Mouse (Mus musculus): Measurements from ENCODE around the gene Traf3ip3. TPM values are rescaled to one million over a fixed set of nuclear protein-coding genes. Genes with fewer than 3 reads are reported as not detected.

Traf3ip3 gene
- total and polyA plus RNA-seq, 2 experiments from 2014 or later = 1.6 to 1.8 TPM

- Histone ChIP-seq H3K4me3 (ENCODE audit: low read depth, low read length) (no peak within 1 kb of the TSS), H3K4me2 (ENCODE audit: low read depth) (no peak within 1 kb of the TSS), H3K9me3 (ENCODE audit: low read length) (no peaks in the 10 kb centered on the region), H3K27me3 (ENCODE audit: insufficient read depth, low read length) (no peaks in the 10 kb centered on the region), H3K36me3 (ENCODE audit: insufficient read depth) (no peaks in the 10 kb centered on the region), H3K4me1 (ENCODE audit: insufficient read depth) (0 out of 2 replicates have a peak, but pooled peaks cover 7% of the 10 kb centered on the region), H3K9ac (no peak within 1 kb of the TSS), H3K27ac (ENCODE audit: low read depth, low read length) (no peak within 1 kb of the TSS)
- DNase-seq = no peak
- TF ChIP-seq CTCF (IDR thresholded peaks at IDR 0.05; ENCODE audit: low read depth) = no peak
- WGBS = 99% methylated on average over 3 of the region's 3 CpGs
- no peak for ATAC-seq
These were observed 33.8 kb downstream of the Traf3ip3 start, which contains the start of gene A130010J15Rik for GRCm38 (mm10) chr1:193167746-193168145. Gene A130010J15Rik (plus strand): TSS chr1:193168046.

- no peaks in the 10 kb centered on the region for H3K36me3 ChIP-seq (ENCODE audit: insufficient read depth)
- H3K9ac ChIP-seq = no peak overlapping the region
- no peak overlapping the region for H3K4me3 ChIP-seq (ENCODE audit: low read depth, low read length)
- no peak for TF ChIP-seq CTCF (IDR thresholded peaks at IDR 0.05; ENCODE audit: low read depth)
- DNase-seq (no peak), ATAC-seq (no peak)
- WGBS = 14% methylated on average over 18 of the region's 18 CpGs
- H3K27ac ChIP-seq (ENCODE audit: low read depth, low read length) = no peak overlapping the region
- no peaks in the 10 kb centered on the region for H3K9me3 ChIP-seq (ENCODE audit: low read length)
- H3K4me1 ChIP-seq (ENCODE audit: insufficient read depth) = no peaks in the 10 kb centered on the region
- H3K4me2 ChIP-seq (ENCODE audit: low read depth) = peak overlapping the region; percentile 19; the same call in 1 of the 2 replicates
- peaks cover 3% of the 10 kb centered on the region; the same call in 1 of the 2 replicates for H3K27me3 ChIP-seq (ENCODE audit: insufficient read depth, low read length)
These were observed 41.0 kb downstream of the Traf3ip3 start for GRCm38 (mm10) chr1:193160317-193161032.

GRCm38 (mm10) chr1:193159613-193160012, 41.9 kb downstream of the Traf3ip3 start:
- H3K36me3 ChIP-seq (ENCODE audit: insufficient read depth) = no peaks in the 10 kb centered on the region
- DNase-seq (no peak), ATAC-seq (no peak)
- H3K4me1 ChIP-seq (ENCODE audit: insufficient read depth) = no peaks in the 10 kb centered on the region
- no peak overlapping the region for H3K9ac ChIP-seq
- peaks cover 3% of the 10 kb centered on the region for H3K27me3 ChIP-seq (ENCODE audit: insufficient read depth, low read length)
- TF ChIP-seq CTCF (IDR thresholded peaks at IDR 0.05; ENCODE audit: low read depth) = no peak
- 61% methylated on average over 1 of the region's 1 CpGs for WGBS
- H3K4me3 ChIP-seq (ENCODE audit: low read depth, low read length) = no peak overlapping the region
- no peak overlapping the region for H3K4me2 ChIP-seq (ENCODE audit: low read depth)
- H3K9me3 ChIP-seq (ENCODE audit: low read length) = no peaks in the 10 kb centered on the region
- H3K27ac ChIP-seq (ENCODE audit: low read depth, low read length) = no peak overlapping the region

- Histone ChIP-seq H3K4me3 (ENCODE audit: low read depth, low read length) (no peak overlapping the region), H3K9ac (no peak overlapping the region), H3K27ac (ENCODE audit: low read depth, low read length) (no peak overlapping the region), H3K4me1 (ENCODE audit: insufficient read depth) (no peaks in the 10 kb centered on the region), H3K9me3 (ENCODE audit: low read length) (no peaks in the 10 kb centered on the region), H3K4me2 (ENCODE audit: low read depth) (no peak overlapping the region), H3K27me3 (ENCODE audit: insufficient read depth, low read length) (peaks cover 6% of the 10 kb centered on the region), H3K36me3 (ENCODE audit: insufficient read depth) (no peaks in the 10 kb centered on the region)
- ATAC-seq (no peak), DNase-seq (no peak)
- TF ChIP-seq CTCF (IDR thresholded peaks at IDR 0.05; ENCODE audit: low read depth) = no peak
- WGBS = 77% methylated on average over 3 of the region's 3 CpGs
These were observed 42.3 kb downstream of the Traf3ip3 start for GRCm38 (mm10) chr1:193159163-193159562.

GRCm38 (mm10) chr1:193157111-193157492, 44.4 kb downstream of the Traf3ip3 start:
- Histone ChIP-seq H3K36me3 (ENCODE audit: insufficient read depth) (no peaks in the 10 kb centered on the region), H3K4me3 (ENCODE audit: low read depth, low read length) (no peak overlapping the region), H3K9ac (no peak overlapping the region), H3K4me2 (ENCODE audit: low read depth) (no peak overlapping the region), H3K4me1 (ENCODE audit: insufficient read depth) (no peaks in the 10 kb centered on the region), H3K27me3 (ENCODE audit: insufficient read depth, low read length) (peaks cover 25% of the 10 kb centered on the region), H3K9me3 (ENCODE audit: low read length) (no peaks in the 10 kb centered on the region), H3K27ac (ENCODE audit: low read depth, low read length) (no peak overlapping the region)
- 84% methylated on average over 8 of the region's 8 CpGs for WGBS
- TF ChIP-seq CTCF (IDR thresholded peaks at IDR 0.05; ENCODE audit: low read depth) = no peak
- DNase-seq (no peak), ATAC-seq (no peak)

DNA sequence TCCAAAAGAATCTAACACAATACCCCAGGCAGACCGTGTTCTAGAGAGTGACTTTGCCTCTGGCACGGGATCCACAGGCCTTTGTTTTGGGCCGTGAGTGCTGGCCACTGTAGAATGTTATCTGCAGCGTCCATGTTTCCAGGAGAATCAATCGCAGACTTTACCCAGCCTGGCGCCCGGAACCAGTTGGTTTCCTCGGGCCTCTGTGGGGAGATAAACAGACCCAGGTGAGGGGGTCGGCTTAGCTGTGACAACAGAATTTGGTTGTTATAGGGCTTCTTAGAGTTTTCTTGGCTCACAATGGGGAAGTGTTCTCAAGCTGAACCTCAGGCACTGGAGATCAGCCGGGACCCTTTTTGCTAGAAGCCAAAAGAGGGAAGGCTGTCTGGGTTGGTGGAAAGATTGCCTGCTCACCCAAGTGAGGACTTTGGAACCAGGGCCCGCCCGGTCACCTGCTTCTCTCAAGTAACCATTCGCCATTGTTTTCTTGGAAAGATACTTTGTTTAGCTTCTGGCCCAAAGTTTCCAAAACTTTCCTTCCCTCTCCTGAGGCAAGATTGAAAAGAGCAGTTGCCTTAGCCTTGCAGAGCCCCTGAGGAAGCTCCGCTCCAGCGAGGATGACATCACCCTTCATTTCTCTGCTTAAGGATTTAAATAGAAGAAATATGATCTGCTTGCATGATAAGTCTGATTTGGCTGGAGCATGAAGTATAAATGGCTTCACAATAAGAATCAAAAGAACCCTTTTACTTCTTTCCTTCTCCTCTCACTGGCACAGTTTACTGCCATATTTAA, 45.0 kb downstream of the Traf3ip3 start:
- H3K9me3 ChIP-seq (ENCODE audit: low read length) = no peaks in the 10 kb centered on the region
- TF ChIP-seq CTCF (IDR thresholded peaks at IDR 0.05; ENCODE audit: low read depth) = no peak
- WGBS = 79% methylated on average over 15 of the region's 15 CpGs
- H3K27me3 ChIP-seq (ENCODE audit: insufficient read depth, low read length) = peaks cover 31% of the 10 kb centered on the region
- ATAC-seq (no peak), DNase-seq (no peak)
- H3K36me3 ChIP-seq (ENCODE audit: insufficient read depth) = no peaks in the 10 kb centered on the region
- no peak overlapping the region for H3K4me3 ChIP-seq (ENCODE audit: low read depth, low read length)
- H3K27ac ChIP-seq (ENCODE audit: low read depth, low read length) = no peak overlapping the region
- no peak overlapping the region for H3K9ac ChIP-seq
- no peaks in the 10 kb centered on the region for H3K4me1 ChIP-seq (ENCODE audit: insufficient read depth)
- no peak overlapping the region for H3K4me2 ChIP-seq (ENCODE audit: low read depth)

- Histone ChIP-seq H3K27me3 (ENCODE audit: insufficient read depth, low read length) (peaks cover 31% of the 10 kb centered on the region), H3K36me3 (ENCODE audit: insufficient read depth) (no peaks in the 10 kb centered on the region), H3K4me3 (ENCODE audit: low read depth, low read length) (no peak overlapping the region), H3K4me2 (ENCODE audit: low read depth) (no peak overlapping the region), H3K9ac (no peak overlapping the region), H3K4me1 (ENCODE audit: insufficient read depth) (no peaks in the 10 kb centered on the region), H3K9me3 (ENCODE audit: low read length) (no peaks in the 10 kb centered on the region), H3K27ac (ENCODE audit: low read depth, low read length) (no peak overlapping the region)
- ATAC-seq (no peak), DNase-seq (no peak)
- 28% methylated on average over 16 of the region's 16 CpGs for WGBS
- no peak for TF ChIP-seq CTCF (IDR thresholded peaks at IDR 0.05; ENCODE audit: low read depth)
These were observed 47.9 kb downstream of the Traf3ip3 start for GRCm38 (mm10) chr1:193153561-193153960.

All from forebrain, postnatal 0 days (tissue).